Mouse (Mus musculus) T-helper 1 cell (primary cell): ENCODE data around the gene Gpx3.

Experiments used
- in situ Hi-C: fragments of 300-600 bp; cut with MboI, MseI; formaldehyde crosslinking; loops from one replicate; pipeline ENCODE4 v1.15.1; 2025; ENCODE audit warnings: high pct_unique_total_duplicates

Gpx3 gene

GRCm38 (mm10) chr11:54936035-54936770 is 34.0 kb downstream of the Gpx3 start:
- in situ Hi-C loops: no loop called here

GRCm38 (mm10) chr11:54936771-54937140 is 34.5 kb downstream of the Gpx3 start:
- in situ Hi-C loops: no loop called here

- in situ Hi-C loops: no loop called here
Observed at GRCm38 (mm10) chr11:54939501-54939900, 37.2 kb downstream of the Gpx3 start.

GRCm38 (mm10) chr11:54940056-54940455 is 37.8 kb downstream of the Gpx3 start:
- in situ Hi-C loops: no loop called here

- in situ Hi-C loops: no loop called here
Observed at GRCm38 (mm10) chr11:54944702-54945101, 42.4 kb downstream of the Gpx3 start.

- in situ Hi-C loops: loop anchor here (10.0 kb wide), 2 partner anchors 515 to 755 kb away; partner anchors contain the start of genes Atox1 and G3bp1
Observed at GRCm38 (mm10) chr11:54949717-54950116, 47.5 kb downstream of the Gpx3 start.

- in situ Hi-C loops: loop anchor here (10.0 kb wide), 2 partner anchors 514 to 756 kb away; partner anchors contain the start of genes Atox1 and G3bp1
Observed at GRCm38 (mm10) chr11:54950684-54951083, 48.4 kb downstream of the Gpx3 start.

- in situ Hi-C loops: loop anchor here (10.0 kb wide), 2 partner anchors 512 to 758 kb away; partner anchors contain the start of genes Atox1 and G3bp1
Observed at GRCm38 (mm10) chr11:54952651-54953050, 50.4 kb downstream of the Gpx3 start.

GRCm38 (mm10) chr11:54953993-54954446 is 51.8 kb downstream of the Gpx3 start:
- in situ Hi-C loops: loop anchor here (10.0 kb wide), 2 partner anchors 511 to 759 kb away; partner anchors contain the start of genes Atox1 and G3bp1

- in situ Hi-C loops: loop anchor here (10.0 kb wide), 2 partner anchors 510 to 760 kb away; partner anchors contain the start of genes Atox1 and G3bp1
Observed at GRCm38 (mm10) chr11:54954716-54955115, 52.5 kb downstream of the Gpx3 start.

- in situ Hi-C loops: loop anchor here (10.0 kb wide), 2 partner anchors 509 to 761 kb away; partner anchors contain the start of genes Atox1 and G3bp1
Observed at GRCm38 (mm10) chr11:54955400-54955734, 53.1 kb downstream of the Gpx3 start.

- in situ Hi-C loops: loop anchor here (10.0 kb wide), 2 partner anchors 509 to 761 kb away; partner anchors contain the start of genes Atox1 and G3bp1
Observed at GRCm38 (mm10) chr11:54955735-54956480, 53.7 kb downstream of the Gpx3 start.

GRCm38 (mm10) chr11:54956912-54957311 is 54.7 kb downstream of the Gpx3 start:
- in situ Hi-C loops: loop anchor here (10.0 kb wide), 2 partner anchors 508 to 762 kb away; partner anchors contain the start of genes Atox1 and G3bp1

GRCm38 (mm10) chr11:54957708-54958107 is 55.5 kb downstream of the Gpx3 start:
- in situ Hi-C loops: loop anchor here (10.0 kb wide), 2 partner anchors 507 to 763 kb away; partner anchors contain the start of genes Atox1 and G3bp1

GRCm38 (mm10) chr11:54958571-54959073 is 56.4 kb downstream of the Gpx3 start:
- in situ Hi-C loops: loop anchor here (10.0 kb wide), 2 partner anchors 506 to 764 kb away; partner anchors contain the start of genes Atox1 and G3bp1
